Mouse (Mus musculus) v-Abl transformed pro-B cells (cell line): ENCODE measurements around the gene Stk38.

ENCODE experiments used
- in situ Hi-C, 2 experiments: fragments of 400-800 bp; cut with MboI; formaldehyde crosslinking; loops; one replicate each; pipeline ENCODE4 v1.15.1; 2025; ENCODE audit not compliant: unreplicated experiment in 2 of 2

Gene Stk38

GRCm38 (mm10) chr17:28981081-28981480, 26.7 kb downstream of the Stk38 start:
- in situ Hi-C loops, result no loop called here

- in situ Hi-C loops, result no loop called here
Observed at GRCm38 (mm10) chr17:28979091-28979490, 28.7 kb downstream of the Stk38 start.

- in situ Hi-C loops, result no loop called here
Observed at GRCm38 (mm10) chr17:28970122-28970521, 37.7 kb downstream of the Stk38 start.

- in situ Hi-C loops, result no loop called here
Observed at GRCm38 (mm10) chr17:28967021-28967610, 40.7 kb downstream of the Stk38 start.

GRCm38 (mm10) chr17:28961596-28961995, 46.2 kb downstream of the Stk38 start:
- in situ Hi-C loops, result no loop called here

- in situ Hi-C loops, result no loop called here
Observed at GRCm38 (mm10) chr17:28960597-28960996, 47.2 kb downstream of the Stk38 start.

GRCm38 (mm10) chr17:28954416-28954815, 53.4 kb downstream of the Stk38 start:
- in situ Hi-C loops, result no loop called here

- in situ Hi-C loops, result no loop called here
Observed at GRCm38 (mm10) chr17:28953251-28953650, 54.5 kb downstream of the Stk38 start.

GRCm38 (mm10) chr17:28951831-28952799, 55.7 kb downstream of the Stk38 start, which contains the start of gene Kctd20:
Kctd20 (plus strand) TSS chr17:28951950.
- in situ Hi-C loops, result no loop called here

- in situ Hi-C loops, result no loop called here
Observed at GRCm38 (mm10) chr17:28950751-28951150, 57.0 kb downstream of the Stk38 start.

- in situ Hi-C loops, result no loop called here
Observed at GRCm38 (mm10) chr17:28948661-28949060, 59.1 kb downstream of the Stk38 start.

GRCm38 (mm10) chr17:28947011-28947939, 60.5 kb downstream of the Stk38 start:
- in situ Hi-C loops, result no loop called here

GRCm38 (mm10) chr17:28944481-28944880, 63.3 kb downstream of the Stk38 start:
- in situ Hi-C loops, result no loop called here

- in situ Hi-C loops, result no loop called here
Observed at GRCm38 (mm10) chr17:28943740-28944139, 64.1 kb downstream of the Stk38 start, which contains the start of gene Pxt1. Pxt1 (minus strand) TSS chr17:28943840.

- in situ Hi-C loops, result no loop called here
Observed at GRCm38 (mm10) chr17:28942101-28942500, 65.7 kb downstream of the Stk38 start.

GRCm38 (mm10) chr17:28940776-28941555, 66.8 kb downstream of the Stk38 start:
- in situ Hi-C loops, result no loop called here

- in situ Hi-C loops, result loop anchor here in 1 of 2 experiments (10.0 kb wide), 1 partner anchor 78 kb away; no protein-coding TSS in a partner anchor
Observed at GRCm38 (mm10) chr17:28936622-28937345, 71.0 kb downstream of the Stk38 start.

GRCm38 (mm10) chr17:28936133-28936532, 71.7 kb downstream of the Stk38 start:
- in situ Hi-C loops, result loop anchor here in 1 of 2 experiments (10.0 kb wide), 1 partner anchor 79 kb away; no protein-coding TSS in a partner anchor
